Mouse (Mus musculus) sigmoid colon, adult 10 weeks (tissue): ENCODE results near the gene Gm13199. TPM values are rescaled to one million over a fixed set of nuclear protein-coding genes. Genes with fewer than 3 reads are reported as not detected.

ENCODE experiments used
- polyA plus RNA-seq: library from polyadenylated mRNA; stranded (reverse); fragments of 350-450 nt; fragmentation: Illumina TruSeq; extraction: RNeasy Lipid Tissue Mini Kit (QIAGEN cat#74804); gene quantifications from one replicate; pipeline ENCODE4 v1.2.3, GENCODE M21; 2014; ENCODE audit warnings: low read depth, low replicate concordance

Gm13199 gene
- polyA plus RNA-seq: not detected

DNA sequence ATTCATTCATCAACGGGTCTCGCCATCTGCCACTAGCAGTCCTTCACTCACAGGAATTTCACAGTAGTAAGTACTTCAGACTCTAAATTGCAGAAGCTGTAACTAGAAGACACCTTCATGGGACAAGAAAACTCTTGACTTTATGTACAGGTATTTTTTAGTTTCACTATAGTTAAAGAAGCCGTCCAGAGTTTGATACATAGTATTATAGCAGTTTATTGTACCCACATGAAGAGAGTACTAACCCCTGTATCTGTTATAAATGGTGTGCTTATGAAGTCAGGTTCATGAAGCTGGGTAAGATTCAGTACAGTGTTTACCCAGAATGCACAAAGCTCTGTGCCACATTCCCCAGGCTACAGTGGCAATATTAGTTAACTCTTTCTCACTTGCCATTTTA, at the start of gene Gm13199:
TSS of gene Gm13199 (minus strand) at position 101 of the 400 bp plus-strand sequence.

GRCm38 (mm10) chr2:5894843-5895570, 32.3 kb upstream of the Gm13199 start, which contains the start of gene Sec61a2:
Gene Sec61a2, minus strand, starts transcription at chr2:5895432.

DNA sequence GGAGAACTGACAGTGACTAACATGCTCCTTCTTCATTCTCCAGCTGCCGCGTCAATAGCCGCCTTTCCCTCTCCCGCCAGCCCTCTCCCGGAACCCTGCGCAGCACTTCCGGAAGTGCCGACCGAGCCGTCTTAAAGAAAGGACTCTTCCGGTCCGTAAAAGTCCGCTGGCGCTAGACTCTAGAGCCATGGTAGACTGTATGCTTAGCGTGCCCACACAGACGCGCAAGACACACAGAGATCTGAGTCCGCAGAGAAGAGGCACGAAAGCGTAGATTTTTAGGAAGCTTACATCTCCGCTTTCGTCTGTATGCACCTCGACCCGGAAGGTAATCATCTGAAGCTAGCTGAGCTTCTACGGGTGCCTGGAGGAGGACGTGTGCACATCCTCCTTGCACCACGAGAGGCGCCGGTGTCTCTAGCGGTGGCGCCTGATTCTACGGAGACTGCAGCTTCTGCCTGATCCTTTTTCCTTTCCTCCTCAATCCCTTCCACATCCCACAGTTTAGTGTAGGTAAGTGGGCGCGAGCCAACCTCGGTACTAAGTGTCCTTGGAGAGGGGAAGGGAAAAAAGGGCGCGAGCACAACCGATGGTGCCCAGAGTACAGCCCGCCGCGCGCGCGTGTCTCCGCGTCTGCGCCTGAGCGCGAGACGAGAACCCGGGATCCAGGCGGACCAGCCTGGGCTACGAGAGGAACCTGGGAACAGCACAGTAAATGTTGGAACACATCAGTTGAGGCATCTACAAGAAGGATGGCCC, 17.7 kb downstream of the Gm13199 start, which contains the start of the genes Nudt5 and Cdc123:
TSS of gene Nudt5 (plus strand) at position 147 of the 759 bp plus-strand sequence.
TSS of gene Cdc123 (minus strand) at position 292 of the 759 bp plus-strand sequence.

Other genes starting within 250 kb of the Gm13199 start
- gene Camk1d, start 148.4 kb downstream of the Gm13199 start, polyA plus RNA-seq: 57.8 TPM
- 38.7 TPM for gene Nudt5, start 17.9 kb downstream of the Gm13199 start, polyA plus RNA-seq
- gene Cdc123, start 17.8 kb downstream of the Gm13199 start, polyA plus RNA-seq: 215 TPM
- 76.6 TPM for gene Sec61a2, start 32.5 kb upstream of the Gm13199 start, polyA plus RNA-seq
- gene Dhtkd1, start 79.9 kb upstream of the Gm13199 start, polyA plus RNA-seq: 0.82 TPM
- gene Upf2, start 88.5 kb upstream of the Gm13199 start, polyA plus RNA-seq: 66.7 TPM